Comparison of ENCODE assay signal across 8 mouse cellular contexts in genomic region chr19:40487561-40487960, GRCm38 (mm10). TPM values are rescaled to one million over a fixed set of nuclear protein-coding genes. Genes with fewer than 3 reads are reported as not detected.
DNase-seq lines count a peak whose midpoint lies in the region; ATAC-seq and TF ChIP-seq lines count a peak whose summit lies in the region.

No protein-coding gene starts in this region.

- ATAC-seq in cerebellum, adult (ENCODE audit: insufficient number of reproducible peaks, low FRiP score, low TSS enrichment), result no peak
- ATAC-seq in hindbrain, embryonic 14.5 days (ENCODE audit: low FRiP score), result peak; percentile 59
- ATAC-seq in lung, postnatal 0 days, result peak; percentile 65

- WGBS in hindbrain, embryonic 14.5 days, result 61% methylated on average over 11 of the region's 11 CpGs
- 17% methylated on average over 11 of the region's 11 CpGs for WGBS in lung, postnatal 0 days

- no peaks in the 10 kb centered on the region for H3K9me3 ChIP-seq in hindbrain, embryonic 14.5 days (ENCODE audit: control insufficient read depth, low read length)
- H3K9me3 ChIP-seq in lung, postnatal 0 days (ENCODE audit: low read length), result no peaks in the 10 kb centered on the region

- H3K4me3 ChIP-seq in hindbrain, embryonic 14.5 days (replicated peaks; ENCODE audit: low read length), result no peak overlapping the region
- H3K4me3 ChIP-seq in lung, postnatal 0 days (ENCODE audit: low read depth, low read length), result no peak overlapping the region

- peaks cover 40% of the 10 kb centered on the region for H3K4me1 ChIP-seq in hindbrain, embryonic 14.5 days (replicated peaks; ENCODE audit: control insufficient read depth, insufficient read depth, low read length)
- peaks cover 17% of the 10 kb centered on the region; the same call in 1 of the 2 replicates for H3K4me1 ChIP-seq in lung, postnatal 0 days (ENCODE audit: insufficient read depth, low read depth, low read length)

- no peak for TF ChIP-seq CTCF in lung, postnatal 0 days (IDR thresholded peaks at IDR 0.05)

- no peaks in the 10 kb centered on the region; the same call in 1 of the 2 replicates for H3K36me3 ChIP-seq in hindbrain, embryonic 14.5 days (replicated peaks; ENCODE audit: control insufficient read depth, insufficient read depth)
- no peaks in the 10 kb centered on the region for H3K36me3 ChIP-seq in lung, postnatal 0 days (ENCODE audit: insufficient read depth, low read length)

- DNase-seq in cerebellum, adult 18-20 months, result peak; percentile 50 to 64
- peak; percentile 53 for DNase-seq in urinary bladder, adult 2 months (ENCODE audit: low spot score)
- DNase-seq in urinary bladder, postnatal 4 days (ENCODE audit: low spot score in 2 of 2), result no peak
- DNase-seq in hindbrain, embryonic 14.5 days (ENCODE audit: low spot score), result peak; percentile 53
- DNase-seq in lung, postnatal 0 days (ENCODE audit: low spot score), result peak; percentile 77
- DNase-seq in testis, postnatal 14 days (ENCODE audit: low spot score), result peak; percentile 23
- DNase-seq in embryo, embryonic 9.5 days (ENCODE audit: extremely low spot score), result no peak

- no peak overlapping the region for H3K9ac ChIP-seq in hindbrain, embryonic 14.5 days
- H3K9ac ChIP-seq in lung, postnatal 0 days (replicated peaks; ENCODE audit: low read depth), result no peak overlapping the region

- TF ChIP-seq EP300 in lung, postnatal 0 days (IDR thresholded peaks at IDR 0.05), result no peak

- peak overlapping the region; percentile 43; the same call in 1 of the 2 replicates for H3K27ac ChIP-seq in hindbrain, embryonic 14.5 days
- peak overlapping the region; percentile 71 for H3K27ac ChIP-seq in lung, postnatal 0 days (ENCODE audit: low read length)

- no peaks in the 10 kb centered on the region for H3K27me3 ChIP-seq in hindbrain, embryonic 14.5 days (ENCODE audit: control insufficient read depth, insufficient read depth, low read length)
- H3K27me3 ChIP-seq in lung, postnatal 0 days (replicated peaks; ENCODE audit: insufficient read depth, low read length), result no peaks in the 10 kb centered on the region

- no peak overlapping the region for H3K4me2 ChIP-seq in hindbrain, embryonic 14.5 days (replicated peaks)
- peak overlapping the region; percentile 32 for H3K4me2 ChIP-seq in lung, postnatal 0 days (replicated peaks; ENCODE audit: low read depth, low read length)

RNA-seq across cellular contexts. Expression of gene Sorbs1, which starts 26.0 kb away (rescaled TPM):
- 313 and 368 TPM in 2 replicates for polyA plus RNA-seq in urinary bladder, adult 2 months (2012; rRNA removed)
- 88.4 and 98.8 TPM in 2 replicates for polyA plus RNA-seq in hindbrain, embryonic 14.5 days (2014; fragmentation: Nextera tagmentation; extraction: Ambion mirVana)
- 36.4 and 38.7 TPM in 2 replicates for polyA plus RNA-seq in lung, postnatal 0 days (2015; fragmentation: Nextera tagmentation; extraction: Ambion mirVana)

Comparison
In these comparisons a context has a peak if more than half of its experiments do, and no peak if none do; other contexts are left out.
1. DNase-seq: peak in cerebellum, adult 18-20 months (2 of 2), urinary bladder, adult 2 months (single experiment), hindbrain, embryonic 14.5 days (single experiment), lung, postnatal 0 days (single experiment) and testis, postnatal 14 days (single experiment); none in urinary bladder, postnatal 4 days (0 of 2) and embryo, embryonic 9.5 days (single experiment).